8 mouse cellular contexts compared by ENCODE assay signal in genomic region chr1:79761917-79762271, GRCm38 (mm10). TPM values are rescaled to one million over a fixed set of nuclear protein-coding genes. Genes with fewer than 3 reads are reported as not detected.
DNase-seq lines count a peak whose midpoint lies in the region; ATAC-seq and TF ChIP-seq lines count a peak whose summit lies in the region.

No protein-coding gene starts in this region.

- TF ChIP-seq CTCF in thymus, adult 2 months (IDR thresholded peaks at IDR 0.05; ENCODE audit: borderline replicate concordance, control insufficient read depth, extremely low read depth, insufficient read depth, low read length, poor library complexity) = no peak
- TF ChIP-seq CTCF in liver, embryonic 14.5 days (IDR thresholded peaks at IDR 0.05; ENCODE audit: low read depth) = no peak

- ATAC-seq in erythroblast, adult 5-6 weeks (replicated peaks; ENCODE audit: low FRiP score, poor library complexity, severe bottlenecking) = no peak; the same call in 1 of the 2 replicates
- peak; percentile 21 for ATAC-seq in liver, embryonic 14.5 days (ENCODE audit: insufficient read depth)

- H3K9ac ChIP-seq in liver, embryonic 14.5 days (replicated peaks) = peak overlapping the region; percentile 86

- no peaks in the 10 kb centered on the region for H3K27me3 ChIP-seq in erythroblast, embryonic 14.5 days (ENCODE audit: control insufficient read depth)
- H3K27me3 ChIP-seq in thymus, adult 2 months (ENCODE audit: control insufficient read depth, insufficient read depth, low read length) = no peaks in the 10 kb centered on the region
- no peaks in the 10 kb centered on the region for H3K27me3 ChIP-seq in liver, embryonic 14.5 days (ENCODE audit: control insufficient read depth, insufficient read depth, low read length)

- peaks cover 37% of the 10 kb centered on the region for H3K4me1 ChIP-seq in erythroblast, embryonic 14.5 days (ENCODE audit: control insufficient read depth)
- H3K4me1 ChIP-seq in thymus, adult 2 months (replicated peaks; ENCODE audit: control insufficient read depth, insufficient read depth, low read length) = peaks cover 17% of the 10 kb centered on the region
- peaks cover 16 to 20% of the 10 kb centered on the region in 2 experiments for H3K4me1 ChIP-seq in liver, embryonic 14.5 days (replicated peaks; ENCODE audit: control insufficient read depth in 2 of 2, insufficient read depth in 2 of 2, low read length in 1 of 2)

- TF ChIP-seq EP300 in liver, embryonic 14.5 days (IDR thresholded peaks at IDR 0.05; ENCODE audit: low read depth) = no peak

- H3K9me3 ChIP-seq in erythroblast, embryonic 14.5 days (ENCODE audit: control insufficient read depth, low read length) = no peaks in the 10 kb centered on the region
- H3K9me3 ChIP-seq in liver, embryonic 14.5 days (ENCODE audit: control insufficient read depth, low read length) = no peaks in the 10 kb centered on the region

- DNase-seq in thymus, adult 2 months = no peak
- DNase-seq in thymus, adult 18-20 months = no peak
- DNase-seq in liver, embryonic 14.5 days (ENCODE audit: low read depth in 3 of 3, low spot score in 3 of 3) = no peak
- DNase-seq in urinary bladder, adult 18-20 months (ENCODE audit: low spot score in 2 of 2) = no peak
- DNase-seq in cerebellum, postnatal 25 days = no peak
- no peak for DNase-seq in cerebellum, adult 9-11 months

- no peak overlapping the region; the same call in none of the 2 replicates for H3K27ac ChIP-seq in thymus, adult 2 months (ENCODE audit: control insufficient read depth, insufficient read depth, low read length)
- no peak overlapping the region for H3K27ac ChIP-seq in liver, embryonic 14.5 days

- no peak for TF ChIP-seq POLR2A in thymus, adult 2 months (IDR thresholded peaks at IDR 0.05; ENCODE audit: control insufficient read depth, extremely low read depth, insufficient read depth, low read length, poor library complexity)

- under 1% methylated on average over 6 of the region's 6 CpGs for WGBS in thymus, adult 2 months
- WGBS in liver, embryonic 14.5 days (ENCODE audit: insufficient replicate concordance) = 1% methylated on average over 6 of the region's 6 CpGs

- H3K36me3 ChIP-seq in erythroblast, embryonic 14.5 days (ENCODE audit: control insufficient read depth) = no peaks in the 10 kb centered on the region
- no peaks in the 10 kb centered on the region for H3K36me3 ChIP-seq in thymus, adult 2 months (ENCODE audit: control insufficient read depth, insufficient read depth, low read length)
- no peaks in the 10 kb centered on the region for H3K36me3 ChIP-seq in liver, embryonic 14.5 days (replicated peaks; ENCODE audit: control insufficient read depth, insufficient read depth, low read depth)

- peak overlapping the region; percentile 86 for H3K4me2 ChIP-seq in liver, embryonic 14.5 days (ENCODE audit: low read depth)

- peak overlapping the region; percentile 72 for H3K4me3 ChIP-seq in erythroblast, embryonic 14.5 days (replicated peaks)
- H3K4me3 ChIP-seq in thymus, adult 2 months (ENCODE audit: control insufficient read depth, insufficient read depth, low read length) = peak overlapping the region; percentile 95
- peak overlapping the region; percentile 78 to 87 for H3K4me3 ChIP-seq in liver, embryonic 14.5 days (ENCODE audit: insufficient read depth in 1 of 2, low read depth in 2 of 2, low read length in 2 of 2)

RNA-seq across cellular contexts. Expression of gene Mrpl44, which starts 13.9 kb away (rescaled TPM):
- polyA plus RNA-seq in erythroblast, embryonic 14.5 days (2012) = 1.0 and 1.2 TPM in 2 replicates
- total RNA-seq in erythroblast, adult 5-6 weeks (2015; ENCODE audit: low replicate concordance) = 2.9 and 12.1 TPM in 2 replicates
- total RNA-seq in erythroblast, adult 5-6 weeks (2017; ENCODE audit: low replicate concordance) = 4.6 and 13.5 TPM in 2 replicates
- polyA plus RNA-seq in thymus, adult 2 months (2012; rRNA removed) = 15.1 and 16.4 TPM in 2 replicates
- 8.7 and 12.5 TPM in 2 replicates for polyA plus RNA-seq in liver, embryonic 14.5 days (2012; rRNA removed)
- 19.5 and 24.1 TPM in 2 replicates for polyA plus RNA-seq in liver, embryonic 14.5 days (2014; fragmentation: Nextera tagmentation; extraction: Ambion mirVana)

RNA-seq across cellular contexts. Expression of gene Wdfy1, which starts 14.0 kb away (rescaled TPM):
- polyA plus RNA-seq in erythroblast, embryonic 14.5 days (2012) = 0.52 and 0.58 TPM in 2 replicates
- 6.7 and 14.4 TPM in 2 replicates for total RNA-seq in erythroblast, adult 5-6 weeks (2015; ENCODE audit: low replicate concordance)
- total RNA-seq in erythroblast, adult 5-6 weeks (2017; ENCODE audit: low replicate concordance) = 8.2 and 10.3 TPM in 2 replicates
- polyA plus RNA-seq in thymus, adult 2 months (2012; rRNA removed) = 23.3 and 24.4 TPM in 2 replicates
- 3.4 and 4.8 TPM in 2 replicates for polyA plus RNA-seq in liver, embryonic 14.5 days (2012; rRNA removed)
- 9.6 and 10.2 TPM in 2 replicates for polyA plus RNA-seq in liver, embryonic 14.5 days (2014; fragmentation: Nextera tagmentation; extraction: Ambion mirVana)
